Mouse (Mus musculus): Measurements from ENCODE around the gene Baz1a. TPM values are rescaled to one million over a fixed set of nuclear protein-coding genes. Genes with fewer than 3 reads are reported as not detected.
A peak's percentile ranks its signal among the peaks of the same experiment; 100 is the strongest.
"Not testable (repeated sequence)": the region's sequence is repeated elsewhere in the genome, so short reads cannot be mapped to it uniquely, and the experiment has no call there.

Baz1a gene
- total RNA-seq, 2 experiments from 2014 or later, result 55.5 to 122 TPM

- peak; percentile 87 for ATAC-seq (replicated peaks; ENCODE audit: low FRiP score, poor library complexity, severe bottlenecking)
These were observed 29.4 kb downstream of the Baz1a start for GRCm38 (mm10) chr12:54984701-54985256.

- ATAC-seq (replicated peaks; ENCODE audit: low FRiP score, poor library complexity, severe bottlenecking), result no peak
These were observed 31.0 kb downstream of the Baz1a start for GRCm38 (mm10) chr12:54982935-54983715.

- no peak for ATAC-seq (replicated peaks; ENCODE audit: low FRiP score, poor library complexity, severe bottlenecking)
These were observed 32.2 kb downstream of the Baz1a start for GRCm38 (mm10) chr12:54981962-54982361.

- no peak for ATAC-seq (replicated peaks; ENCODE audit: low FRiP score, poor library complexity, severe bottlenecking)
These were observed 33.2 kb downstream of the Baz1a start for GRCm38 (mm10) chr12:54980939-54981338.

DNA sequence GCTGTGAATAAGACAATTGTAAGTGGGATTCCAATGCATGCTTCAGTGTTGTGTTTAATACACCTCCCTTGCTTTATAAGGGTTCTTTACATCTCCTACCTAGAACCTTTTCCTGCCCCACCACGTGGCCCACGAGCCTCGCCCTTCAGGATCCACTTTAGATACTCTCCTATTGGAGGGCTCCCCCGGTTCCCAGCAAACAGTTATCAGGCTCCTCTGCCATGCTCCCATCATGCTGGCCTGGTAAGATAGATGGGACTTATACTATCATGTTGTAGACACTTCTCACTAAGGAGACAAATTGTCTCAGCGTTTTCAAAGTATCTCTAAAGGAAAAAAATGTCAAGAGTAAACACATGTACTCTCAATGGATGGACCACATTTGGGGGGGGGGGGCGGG lies 33.6 kb downstream of the Baz1a start:
- peak; percentile 56 for ATAC-seq (replicated peaks; ENCODE audit: low FRiP score, poor library complexity, severe bottlenecking)

DNA sequence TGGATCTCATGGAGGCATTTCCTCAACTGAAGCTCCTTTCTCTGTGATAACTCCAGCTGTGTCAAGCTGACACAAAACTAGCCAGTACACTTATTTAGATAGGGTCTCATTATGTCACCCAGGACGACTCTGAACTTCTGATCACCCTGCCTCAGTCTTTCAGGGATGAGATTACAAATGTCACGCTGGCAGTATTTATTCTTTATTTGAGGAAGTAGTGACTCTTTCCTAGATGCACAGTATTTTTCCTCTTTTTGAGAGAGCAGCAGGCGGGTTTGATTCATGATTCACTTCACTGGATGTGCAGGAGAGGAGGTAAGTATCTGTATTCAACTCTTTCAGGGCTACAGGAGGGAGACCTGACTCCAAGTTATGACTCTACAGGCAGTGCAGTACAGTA lies 45.1 kb downstream of the Baz1a start:
- no peak for ATAC-seq (replicated peaks; ENCODE audit: low FRiP score, poor library complexity, severe bottlenecking)

- no peak for ATAC-seq (replicated peaks; ENCODE audit: low FRiP score, poor library complexity, severe bottlenecking)
These were observed 48.5 kb downstream of the Baz1a start for GRCm38 (mm10) chr12:54965532-54966160.

DNA sequence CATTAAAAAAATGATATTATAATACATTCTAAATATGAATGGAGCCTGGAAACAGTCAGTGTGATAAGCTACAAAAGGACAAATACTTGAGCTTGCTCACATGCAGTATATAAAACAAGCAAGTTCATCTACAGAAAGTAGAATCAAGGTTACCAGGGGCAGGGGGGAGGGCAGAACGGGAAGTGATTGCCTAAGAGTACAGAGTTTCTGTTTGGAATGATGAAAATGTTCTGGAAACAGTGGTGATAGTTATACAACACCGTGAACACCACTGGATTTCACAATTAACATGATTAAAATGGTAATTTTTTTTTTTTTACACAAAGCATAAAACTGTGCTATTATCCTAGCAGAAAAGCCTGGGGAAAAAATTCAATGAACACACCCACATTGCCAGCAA lies 54.6 kb downstream of the Baz1a start:
- ATAC-seq (replicated peaks; ENCODE audit: low FRiP score, poor library complexity, severe bottlenecking), result no peak

DNA sequence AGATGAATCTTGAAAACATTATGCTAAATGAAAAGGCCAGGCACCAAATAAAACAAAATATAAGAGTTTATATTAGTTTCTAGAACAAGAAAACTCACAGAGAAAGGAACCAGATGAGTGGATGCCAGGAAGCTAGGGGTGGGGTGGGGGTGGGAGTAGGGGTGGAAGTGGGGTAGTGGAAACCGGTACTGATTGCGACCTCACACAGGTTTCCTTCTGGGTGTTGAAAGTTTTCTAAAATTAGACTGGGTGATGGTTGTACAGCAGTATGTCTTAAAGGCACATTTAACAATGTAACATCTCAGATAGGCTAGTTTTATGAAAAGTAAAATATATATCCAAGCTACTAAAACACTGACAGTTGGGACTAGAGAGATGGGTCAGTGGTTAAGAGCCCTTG lies 57.2 kb downstream of the Baz1a start:
- no peak for ATAC-seq (replicated peaks; ENCODE audit: low FRiP score, poor library complexity, severe bottlenecking)

- no peak for ATAC-seq (replicated peaks; ENCODE audit: low FRiP score, poor library complexity, severe bottlenecking)
These were observed 57.7 kb downstream of the Baz1a start for GRCm38 (mm10) chr12:54956457-54956856.

GRCm38 (mm10) chr12:54946116-54946515 lies 68.0 kb downstream of the Baz1a start:
- ATAC-seq (replicated peaks; ENCODE audit: low FRiP score, poor library complexity, severe bottlenecking), result no peak

DNA sequence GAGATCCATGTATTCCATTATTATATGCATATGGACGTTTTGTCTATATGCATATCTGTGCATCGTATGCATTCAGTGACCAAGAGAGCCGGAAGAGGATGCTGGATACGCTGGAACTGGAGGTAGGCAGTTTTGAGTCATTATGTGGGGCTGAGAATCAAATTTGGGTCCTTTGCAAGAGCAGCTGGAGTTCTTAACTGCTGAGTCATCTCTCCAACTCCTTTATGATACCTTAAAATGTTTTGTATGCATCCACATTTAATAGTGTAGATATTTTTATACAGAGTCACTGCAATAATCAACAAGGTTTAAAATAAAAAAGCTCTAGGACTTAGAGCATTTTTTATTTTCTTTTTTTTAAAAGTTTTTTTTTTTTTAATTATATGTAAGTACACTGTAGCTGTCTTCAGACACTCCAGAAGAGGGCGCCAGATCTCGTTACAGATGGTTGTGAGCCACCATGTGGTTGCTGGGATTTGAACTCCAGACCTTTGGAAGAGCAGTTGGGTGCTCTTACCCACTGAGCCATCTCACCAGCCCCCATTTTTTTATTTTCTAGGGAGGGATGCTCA lies 71.5 kb downstream of the Baz1a start:
- not testable (repeated sequence) for ATAC-seq (replicated peaks; ENCODE audit: low FRiP score, poor library complexity, severe bottlenecking)

DNA sequence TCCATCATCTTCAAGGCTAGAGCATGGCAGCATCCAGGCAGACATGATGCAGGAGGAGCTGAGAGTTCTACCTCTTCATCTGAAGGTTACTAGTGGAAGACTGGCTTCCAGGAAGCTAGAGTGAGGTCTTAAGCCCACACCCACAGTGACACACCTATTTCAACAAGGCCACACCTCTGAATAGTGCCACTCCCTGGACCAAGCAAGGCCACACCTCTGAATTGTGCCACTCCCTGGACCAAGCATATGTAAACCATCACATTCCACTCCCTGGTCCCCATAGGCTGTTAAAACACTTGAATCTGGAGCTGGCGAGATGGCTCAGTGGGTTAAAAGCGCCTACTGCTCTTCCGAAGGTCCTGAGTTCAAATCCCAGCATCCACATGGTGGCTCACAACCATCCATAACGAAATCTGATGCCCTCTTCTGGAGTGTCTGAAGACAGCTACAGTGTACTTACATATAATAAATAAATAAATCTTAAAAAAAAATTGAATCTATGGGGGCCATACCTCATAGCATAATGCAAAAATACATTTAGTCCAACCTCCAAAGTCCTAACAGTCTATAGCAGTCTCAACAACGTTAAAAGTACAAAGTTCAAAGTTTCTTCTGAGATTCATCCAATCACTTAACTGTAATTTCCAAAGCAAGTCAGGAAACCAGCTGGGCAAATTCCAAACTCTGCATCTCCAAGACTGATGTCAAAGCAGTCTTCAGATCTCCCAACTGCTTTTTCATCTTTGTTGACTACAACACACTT lies 76.4 kb downstream of the Baz1a start:
- ATAC-seq (replicated peaks; ENCODE audit: low FRiP score, poor library complexity, severe bottlenecking), result 0 out of 2 replicates have a peak, but pooled peaks have one; percentile 64

- no peak for ATAC-seq (replicated peaks; ENCODE audit: low FRiP score, poor library complexity, severe bottlenecking)
These were observed 103.8 kb downstream of the Baz1a start for GRCm38 (mm10) chr12:54910387-54910786.

DNA sequence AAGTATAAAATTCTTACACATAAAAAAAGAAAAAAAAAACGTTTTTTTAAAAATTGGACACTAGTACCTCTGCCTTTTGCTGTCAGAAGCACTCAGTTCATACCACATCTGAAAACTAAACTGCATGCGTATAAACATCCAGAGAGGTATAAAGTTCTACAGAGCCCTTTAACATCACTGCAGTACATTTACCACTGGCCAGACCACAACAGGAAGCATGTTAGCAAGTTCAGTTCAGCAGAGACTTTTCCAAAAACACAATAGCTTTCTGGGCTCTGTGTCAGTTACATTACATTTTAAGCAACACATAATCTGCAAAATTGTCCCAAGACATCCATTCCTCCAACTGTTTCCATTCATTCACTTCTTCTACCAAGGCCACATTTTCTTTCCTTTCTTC lies 121.6 kb downstream of the Baz1a start:
- ATAC-seq (replicated peaks; ENCODE audit: low FRiP score, poor library complexity, severe bottlenecking), result not testable (repeated sequence)

DNA sequence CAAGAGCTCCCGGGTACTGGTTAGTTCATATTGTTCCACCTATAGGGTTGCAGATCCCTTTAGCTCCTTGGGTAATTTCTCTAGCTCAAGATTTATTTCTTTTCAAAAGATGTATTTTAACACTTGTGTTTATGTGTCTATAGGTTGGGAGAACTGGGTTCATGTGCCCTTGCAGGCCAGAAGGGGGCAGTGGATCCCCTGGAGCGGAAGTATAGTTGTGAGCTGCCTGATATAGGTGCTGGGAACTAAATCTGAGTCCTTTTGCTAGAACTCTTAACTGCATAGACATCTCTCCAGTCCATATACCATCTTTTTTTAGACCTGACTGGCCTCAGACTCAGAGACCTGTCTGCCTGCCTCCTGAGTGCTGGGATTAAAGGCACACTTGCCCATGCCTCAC lies 123.7 kb downstream of the Baz1a start:
- no peak for ATAC-seq (replicated peaks; ENCODE audit: low FRiP score, poor library complexity, severe bottlenecking)

GRCm38 (mm10) chr12:54887580-54888127 lies 126.5 kb downstream of the Baz1a start:
- no peak for ATAC-seq (replicated peaks; ENCODE audit: low FRiP score, poor library complexity, severe bottlenecking)

- peak; percentile 74; the same call in 1 of the 2 replicates for ATAC-seq (replicated peaks; ENCODE audit: low FRiP score, poor library complexity, severe bottlenecking)
These were observed 134.5 kb downstream of the Baz1a start for GRCm38 (mm10) chr12:54879630-54880029.

GRCm38 (mm10) chr12:54879211-54879610 lies 134.9 kb downstream of the Baz1a start:
- ATAC-seq (replicated peaks; ENCODE audit: low FRiP score, poor library complexity, severe bottlenecking), result 0 out of 2 replicates have a peak, but pooled peaks have one; percentile 44

- ATAC-seq (replicated peaks; ENCODE audit: low FRiP score, poor library complexity, severe bottlenecking), result no peak
These were observed 136.3 kb downstream of the Baz1a start for GRCm38 (mm10) chr12:54877875-54878274.
